Mouse (Mus musculus) ES-E14 (cell line): Measurements from ENCODE around the gene Pnrc2.

Experiments used
- HCFC1 ChIP-seq: IDR thresholded peaks from 2 replicates; pipeline ENCODE4 v1.6.1; 2012; ENCODE audit warnings: low read length, inconsistent platforms, borderline replicate concordance; ENCODE audit not compliant: insufficient read depth
- MAFK ChIP-seq: IDR thresholded peaks from 2 replicates; pipeline ENCODE4 v1.6.1; 2014; ENCODE audit warnings: mild to moderate bottlenecking, low read depth, low read length, inconsistent platforms; ENCODE audit not compliant: insufficient read depth
- ZC3H11A ChIP-seq: IDR thresholded peaks from 2 replicates; pipeline ENCODE4 v1.6.1; 2012; ENCODE audit warnings: low read depth, mild to moderate bottlenecking, inconsistent platforms, low read length, borderline replicate concordance
- ZNF384 ChIP-seq: IDR thresholded peaks from 2 replicates; pipeline ENCODE4 v1.6.1; 2012; ENCODE audit warnings: low read depth, low read length, inconsistent platforms

- TF ChIP-seq MAFK (no peak), ZNF384 (no peak), HCFC1 (no peak), ZC3H11A (no peak)
Observed at GRCm38 (mm10) chr4:135823298-135823697, 50.4 kb downstream of the Pnrc2 start.
